Mouse (Mus musculus) cerebellum, postnatal 10 days (tissue): ENCODE measurements around the gene Xpa.

ENCODE experiments used
- DNase-seq, 2 experiments: peaks; one replicate each; pipeline ENCODE4 v3.0.0; 2021; ENCODE audit warnings: mixed read lengths in 2 of 2

Xpa gene

GRCm38 (mm10) chr4:46195781-46196487 lies at the start of gene Xpa:
Xpa (minus strand) TSS chr4:46196311.
- DNase-seq, result peak; percentile 97 to 99

- DNase-seq, result peak; percentile 64 to 72
Observed at GRCm38 (mm10) chr4:46235871-46236270, 39.8 kb upstream of the Xpa start.

- no peak for DNase-seq
Observed at GRCm38 (mm10) chr4:46234739-46235138, 38.6 kb upstream of the Xpa start.

GRCm38 (mm10) chr4:46226972-46227535 lies 30.9 kb upstream of the Xpa start:
- no peak for DNase-seq

- DNase-seq, result no peak
Observed at GRCm38 (mm10) chr4:46221090-46221489, 25.0 kb upstream of the Xpa start.

- peak; percentile 69 to 77 for DNase-seq
Observed at GRCm38 (mm10) chr4:46202562-46203126, 6.5 kb upstream of the Xpa start.

GRCm38 (mm10) chr4:46201834-46202561 lies 5.9 kb upstream of the Xpa start:
- DNase-seq, result peak; percentile 87 to 92

GRCm38 (mm10) chr4:46198064-46198463 lies 2.0 kb upstream of the Xpa start:
- no peak for DNase-seq

GRCm38 (mm10) chr4:46196513-46196912 lies 402 bp upstream of the Xpa start:
- DNase-seq, result no peak

GRCm38 (mm10) chr4:46192011-46192410 lies 4.1 kb downstream of the Xpa start:
- DNase-seq, result peak; percentile 32 to 36

- no peak for DNase-seq
Observed at GRCm38 (mm10) chr4:46186466-46186865, 9.6 kb downstream of the Xpa start.

- no peak for DNase-seq
Observed at GRCm38 (mm10) chr4:46185890-46186289, 10.2 kb downstream of the Xpa start.

- no peak for DNase-seq
Observed at GRCm38 (mm10) chr4:46185423-46185822, 10.7 kb downstream of the Xpa start.

- no peak for DNase-seq
Observed at GRCm38 (mm10) chr4:46182181-46182580, 13.9 kb downstream of the Xpa start.

- no peak for DNase-seq
Observed at GRCm38 (mm10) chr4:46181168-46181567, 14.9 kb downstream of the Xpa start.

- no peak for DNase-seq
Observed at GRCm38 (mm10) chr4:46177496-46177895, 18.6 kb downstream of the Xpa start.

- DNase-seq, result no peak
Observed at GRCm38 (mm10) chr4:46177018-46177417, 19.1 kb downstream of the Xpa start.

- no peak for DNase-seq
Observed at GRCm38 (mm10) chr4:46176313-46176712, 19.8 kb downstream of the Xpa start.

- DNase-seq, result no peak
Observed at GRCm38 (mm10) chr4:46171761-46172160, 24.4 kb downstream of the Xpa start.

- no peak for DNase-seq
Observed at GRCm38 (mm10) chr4:46165831-46166230, 30.3 kb downstream of the Xpa start.

- no peak for DNase-seq
Observed at GRCm38 (mm10) chr4:46164027-46164426, 32.1 kb downstream of the Xpa start.

- no peak for DNase-seq
Observed at GRCm38 (mm10) chr4:46151903-46152544, 44.1 kb downstream of the Xpa start.

GRCm38 (mm10) chr4:46146881-46147280 lies 49.2 kb downstream of the Xpa start:
- DNase-seq, result no peak
